Mouse (Mus musculus): Measurements from ENCODE around the gene 4930442H23Rik.

- TF ChIP-seq CTCF (IDR thresholded peaks at IDR 0.05; ENCODE audit: low read depth, low read length), result no peak
- no peak for TF ChIP-seq POLR2A (IDR thresholded peaks at IDR 0.05; ENCODE audit: borderline replicate concordance, low read depth, low read length)
Measured at GRCm38 (mm10) chr10:81192270-81192967, 8.8 kb upstream of the 4930442H23Rik start.

Data from bone marrow macrophage, adult 2 months (primary cell).